Mouse (Mus musculus): ENCODE measurements around the gene 5830473C10Rik.

Gene 5830473C10Rik

GRCm38 (mm10) chr5:90560743-90561142, at the start of gene 5830473C10Rik:
Gene 5830473C10Rik, plus strand, starts transcription at chr5:90561107.
- no peak for DNase-seq

- DNase-seq: peak; percentile 62
Measured at GRCm38 (mm10) chr5:90512288-90512955, 48.5 kb upstream of the 5830473C10Rik start.

- no peak for DNase-seq
Measured at GRCm38 (mm10) chr5:90515561-90515960, 45.3 kb upstream of the 5830473C10Rik start.

- peak; percentile 60 for DNase-seq
Measured at GRCm38 (mm10) chr5:90518356-90519100, 42.4 kb upstream of the 5830473C10Rik start, which contains the start of gene Afm. Gene Afm, plus strand, starts transcription at chr5:90518932.

- no peak for DNase-seq
Measured at GRCm38 (mm10) chr5:90551191-90551590, 9.7 kb upstream of the 5830473C10Rik start.

- DNase-seq: no peak
Measured at GRCm38 (mm10) chr5:90556052-90556451, 4.9 kb upstream of the 5830473C10Rik start.

GRCm38 (mm10) chr5:90561721-90562275, 891 bp downstream of the 5830473C10Rik start:
- DNase-seq: no peak

- DNase-seq: no peak
Measured at GRCm38 (mm10) chr5:90562880-90563279, 2.0 kb downstream of the 5830473C10Rik start.

GRCm38 (mm10) chr5:90564161-90564560, 3.3 kb downstream of the 5830473C10Rik start:
- no peak for DNase-seq

- no peak for DNase-seq
Measured at GRCm38 (mm10) chr5:90565205-90565604, 4.3 kb downstream of the 5830473C10Rik start.

- peak; percentile 59 for DNase-seq
Measured at GRCm38 (mm10) chr5:90567788-90568187, 6.9 kb downstream of the 5830473C10Rik start.

- peak; percentile 50 for DNase-seq
Measured at GRCm38 (mm10) chr5:90568338-90568737, 7.4 kb downstream of the 5830473C10Rik start.

GRCm38 (mm10) chr5:90571216-90571615, 10.3 kb downstream of the 5830473C10Rik start:
- DNase-seq: no peak

GRCm38 (mm10) chr5:90577751-90578150, 16.8 kb downstream of the 5830473C10Rik start:
- peak; percentile 24 for DNase-seq

GRCm38 (mm10) chr5:90579556-90579955, 18.6 kb downstream of the 5830473C10Rik start:
- no peak for DNase-seq

- DNase-seq: no peak
Measured at GRCm38 (mm10) chr5:90582179-90582578, 21.3 kb downstream of the 5830473C10Rik start.

- no peak for DNase-seq
Measured at GRCm38 (mm10) chr5:90584799-90585198, 23.9 kb downstream of the 5830473C10Rik start.

GRCm38 (mm10) chr5:90586511-90586910, 25.6 kb downstream of the 5830473C10Rik start:
- no peak for DNase-seq

GRCm38 (mm10) chr5:90588104-90588503, 27.2 kb downstream of the 5830473C10Rik start:
- no peak for DNase-seq

GRCm38 (mm10) chr5:90588708-90589595, 28.0 kb downstream of the 5830473C10Rik start:
- peak; percentile 46 for DNase-seq

- no peak for DNase-seq
Measured at GRCm38 (mm10) chr5:90590676-90591075, 29.8 kb downstream of the 5830473C10Rik start.

GRCm38 (mm10) chr5:90591936-90592335, 31.0 kb downstream of the 5830473C10Rik start:
- DNase-seq: no peak

- no peak for DNase-seq
Measured at GRCm38 (mm10) chr5:90594945-90595344, 34.0 kb downstream of the 5830473C10Rik start.

All from kidney, adult 11 months (tissue).